Mouse (Mus musculus) liver, postnatal 0 days (tissue): ENCODE results near the gene Il12rb1.

Experiments
- CTCF ChIP-seq: sonication (generic); IDR thresholded peaks from 2 replicates; pipeline ENCODE4 v1.5.1; 2016; ENCODE audit warnings: antibody characterized with exemption, low read depth
- EP300 ChIP-seq: IDR thresholded peaks from 2 replicates; pipeline ENCODE4 v1.6.1; 2016; ENCODE audit warnings: antibody characterized with exemption, low read depth, mild to moderate bottlenecking

GRCm38 (mm10) chr8:70804481-70805206, 3.6 kb upstream of the Il12rb1 start, which contains the start of gene Mast3:
- no peak for TF ChIP-seq CTCF
- no peak for TF ChIP-seq EP300
